Mouse (Mus musculus) monocyte, adult 2 months (primary cell): ENCODE results near the gene Kitl.

Source experiments
- DNase-seq, 2 experiments: peaks; one replicate each; pipeline ENCODE4 v3.0.0; 2022; ENCODE audit warnings: low spot score in 2 of 2, low read depth in 1 of 2

Kitl gene

GRCm38 (mm10) chr10:100026778-100027177 is 11.3 kb downstream of the Kitl start:
- no peak for DNase-seq

GRCm38 (mm10) chr10:100030385-100030784 is 15.0 kb downstream of the Kitl start:
- no peak for DNase-seq

- no peak for DNase-seq
These were observed 15.6 kb downstream of the Kitl start for GRCm38 (mm10) chr10:100030980-100031516.

- no peak for DNase-seq
These were observed 16.2 kb downstream of the Kitl start for GRCm38 (mm10) chr10:100031631-100032030.

- DNase-seq, result no peak
These were observed 17.1 kb downstream of the Kitl start for GRCm38 (mm10) chr10:100032566-100032965.

- DNase-seq, result no peak
These were observed 20.6 kb downstream of the Kitl start for GRCm38 (mm10) chr10:100036021-100036420.

- no peak for DNase-seq
These were observed 23.0 kb downstream of the Kitl start for GRCm38 (mm10) chr10:100038342-100038898.

- no peak for DNase-seq
These were observed 23.6 kb downstream of the Kitl start for GRCm38 (mm10) chr10:100038994-100039393.

- DNase-seq, result no peak
These were observed 28.3 kb downstream of the Kitl start for GRCm38 (mm10) chr10:100043748-100044147.

GRCm38 (mm10) chr10:100044153-100044552 is 28.7 kb downstream of the Kitl start:
- no peak for DNase-seq

- DNase-seq, result no peak
These were observed 35.8 kb downstream of the Kitl start for GRCm38 (mm10) chr10:100051146-100051783.

- DNase-seq, result no peak
These were observed 37.0 kb downstream of the Kitl start for GRCm38 (mm10) chr10:100052404-100052803.

- no peak for DNase-seq
These were observed 37.5 kb downstream of the Kitl start for GRCm38 (mm10) chr10:100052911-100053310.

- no peak for DNase-seq
These were observed 38.6 kb downstream of the Kitl start for GRCm38 (mm10) chr10:100054006-100054405.

- no peak for DNase-seq
These were observed 39.7 kb downstream of the Kitl start for GRCm38 (mm10) chr10:100055082-100055481.

GRCm38 (mm10) chr10:100057106-100057623 is 41.7 kb downstream of the Kitl start:
- no peak for DNase-seq

- no peak for DNase-seq
These were observed 43.9 kb downstream of the Kitl start for GRCm38 (mm10) chr10:100059356-100059755.

GRCm38 (mm10) chr10:100065529-100066301 is 50.3 kb downstream of the Kitl start:
- no peak for DNase-seq

- DNase-seq, result no peak
These were observed 50.9 kb downstream of the Kitl start for GRCm38 (mm10) chr10:100066374-100066773.

GRCm38 (mm10) chr10:100072641-100073040 is 57.2 kb downstream of the Kitl start:
- no peak for DNase-seq

GRCm38 (mm10) chr10:100073092-100073491 is 57.7 kb downstream of the Kitl start:
- no peak for DNase-seq

- DNase-seq, result no peak
These were observed 85.7 kb downstream of the Kitl start for GRCm38 (mm10) chr10:100101115-100101514.
